Mouse (Mus musculus) myocyte (in vitro differentiated cells): Measurements from ENCODE around the gene Harbi1. TPM values are rescaled to one million over a fixed set of nuclear protein-coding genes. Genes with fewer than 3 reads are reported as not detected.

Source experiments
- H3K27me3 ChIP-seq: one replicate; pipeline ENCODE4 v1.6.1; 2011; ENCODE audit not compliant: control insufficient read depth, insufficient read depth, insufficient read length
- H3K36me3 ChIP-seq: one replicate; pipeline ENCODE4 v1.6.1; 2011; ENCODE audit not compliant: control insufficient read depth, insufficient read depth
- H3K4me2 ChIP-seq: one replicate; pipeline ENCODE4 v1.6.1; 2011; ENCODE audit warnings: low read depth, control low read depth
- H3K4me3 ChIP-seq: one replicate; pipeline ENCODE4 v1.5.1; 2011; ENCODE audit warnings: mild to moderate bottlenecking, control low read depth, moderate library complexity
- H3K79me2 ChIP-seq: one replicate; pipeline ENCODE4 v1.6.1; 2011; ENCODE audit not compliant: control insufficient read depth, insufficient read depth
- H3ac ChIP-seq: one replicate; pipeline ENCODE4 v1.6.1; 2011; ENCODE audit not compliant: control insufficient read depth, insufficient read length
- CEBPB ChIP-seq: IDR thresholded peaks from 2 replicates; pipeline ENCODE4 v1.6.1; 2011; ENCODE audit warnings: mild to moderate bottlenecking, moderate library complexity; ENCODE audit not compliant: poor library complexity, insufficient read depth, severe bottlenecking
- E2F4 ChIP-seq: IDR thresholded peaks from one replicate; pipeline ENCODE4 v1.6.1; 2011; ENCODE audit warnings: mild to moderate bottlenecking, control low read depth, moderate library complexity; ENCODE audit not compliant: insufficient read depth
- MAX ChIP-seq: IDR thresholded peaks from one replicate; pipeline ENCODE4 v1.6.1; 2011; ENCODE audit warnings: low read depth, mild to moderate bottlenecking, control low read depth
- MYOD1 ChIP-seq, 3 experiments: IDR thresholded peaks; one replicate each; pipeline ENCODE4 v1.6.1; 2011; ENCODE audit warnings: control low read depth in 2 of 3, low read depth in 2 of 3, mild to moderate bottlenecking in 2 of 3, moderate library complexity in 1 of 3; ENCODE audit not compliant: insufficient read length in 2 of 3, control insufficient read depth in 1 of 3
- MYOG ChIP-seq, 3 experiments: IDR thresholded peaks; one replicate each; pipeline ENCODE4 v1.6.1; 2011; ENCODE audit warnings: control low read depth in 2 of 3, low read depth in 2 of 3, mild to moderate bottlenecking in 2 of 3; ENCODE audit not compliant: insufficient read length in 2 of 3, control insufficient read depth in 1 of 3, insufficient read depth in 1 of 3
- POLR2A ChIP-seq: IDR thresholded peaks from one replicate; pipeline ENCODE4 v1.6.1; 2011; ENCODE audit warnings: low read depth, mild to moderate bottlenecking, control low read depth, moderate library complexity; ENCODE audit not compliant: insufficient read length
- POLR2AphosphoS2 ChIP-seq: IDR thresholded peaks from one replicate; pipeline ENCODE4 v1.6.1; 2011; ENCODE audit warnings: low read depth, control low read depth; ENCODE audit not compliant: insufficient read length
- REST ChIP-seq: IDR thresholded peaks from one replicate; pipeline ENCODE4 v1.6.1; 2011; ENCODE audit warnings: mild to moderate bottlenecking, control low read depth, moderate library complexity; ENCODE audit not compliant: insufficient read depth, insufficient read length
- SRF ChIP-seq: IDR thresholded peaks from one replicate; pipeline ENCODE4 v1.6.1; 2011; ENCODE audit warnings: low read depth; ENCODE audit not compliant: control insufficient read depth, insufficient read length
- TCF12 ChIP-seq: IDR thresholded peaks from one replicate; pipeline ENCODE4 v1.6.1; 2011; ENCODE audit warnings: mild to moderate bottlenecking, control low read depth; ENCODE audit not compliant: poor library complexity, insufficient read depth, severe bottlenecking
- TCF3 ChIP-seq: IDR thresholded peaks from one replicate; pipeline ENCODE4 v1.6.1; 2011; ENCODE audit warnings: low read depth, control low read depth; ENCODE audit not compliant: insufficient read length
- USF1 ChIP-seq: IDR thresholded peaks from one replicate; pipeline ENCODE4 v1.6.1; 2011; ENCODE audit warnings: low read depth, mild to moderate bottlenecking, control low read depth, moderate library complexity
- polyA plus RNA-seq: library from polyadenylated mRNA; unstranded; fragments of >200 nt; fragmentation: generic; extraction: Trizol; gene quantifications from one replicate; pipeline ENCODE4 v1.2.1, GENCODE M21; 2012; ENCODE audit warnings: missing spikeins

The Harbi1 gene
- polyA plus RNA-seq, 1 experiment = 5.1 TPM

DNA sequence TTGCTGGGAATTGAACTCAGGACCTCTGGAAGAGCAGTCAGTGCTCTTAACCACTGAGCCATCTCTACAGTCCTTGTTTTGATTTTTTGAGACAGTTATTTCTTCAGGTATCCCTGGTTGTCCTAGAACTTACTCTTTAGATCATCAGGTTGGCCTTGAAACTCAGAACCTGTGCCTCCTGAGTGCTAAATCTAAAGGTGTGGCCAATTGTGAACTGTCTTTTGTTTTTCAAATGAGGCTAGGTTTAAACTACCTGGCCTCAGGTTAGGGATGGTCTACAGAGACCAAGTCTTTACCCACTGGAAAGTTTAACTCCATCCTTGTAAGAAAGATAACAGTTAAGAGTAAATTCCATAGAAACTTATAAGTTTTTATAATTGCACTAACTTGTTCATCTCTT, 4.2 kb upstream of the Harbi1 start:
- Histone ChIP-seq H3K36me3 (no peaks in the 10 kb centered on the region), H3ac (no peak overlapping the region), H3K79me2 (peaks cover 16% of the 10 kb centered on the region), H3K4me2 (no peak overlapping the region), H3K4me3 (no peak overlapping the region), H3K27me3 (no peaks in the 10 kb centered on the region)
- no peak for TF ChIP-seq MYOD1 (IDR thresholded peaks at IDR 0.05; ENCODE audit: control insufficient read depth in 1 of 3, insufficient read length in 2 of 3, low read depth in 2 of 3)
- TF ChIP-seq REST = no peak
- TF ChIP-seq E2F4 = no peak
- TF ChIP-seq SRF = no peak
- no peak for TF ChIP-seq POLR2A
- TF ChIP-seq MYOG (IDR thresholded peaks at IDR 0.05; ENCODE audit: control insufficient read depth in 1 of 3, insufficient read depth in 1 of 3, insufficient read length in 2 of 3, low read depth in 2 of 3) = no peak
- no peak for TF ChIP-seq MAX
- TF ChIP-seq TCF3 = no peak

DNA sequence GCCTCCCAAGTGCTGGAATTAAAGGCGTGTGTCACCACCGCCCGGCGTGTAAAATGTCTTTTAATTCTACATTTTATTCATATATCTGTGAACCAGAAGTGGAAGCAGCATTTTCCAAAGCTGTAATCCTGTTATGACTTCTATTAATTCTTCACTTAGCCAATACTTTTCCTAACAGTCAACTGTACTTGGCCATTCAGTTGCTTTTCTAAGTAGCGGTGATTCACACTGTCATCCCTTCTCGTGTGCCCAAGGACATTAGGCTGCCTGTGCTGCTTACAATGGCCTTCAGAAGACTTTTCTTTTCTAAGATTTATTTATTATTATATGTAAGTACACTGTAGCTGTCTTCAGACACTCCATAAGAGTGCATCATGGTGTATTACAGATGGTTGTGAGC, 2.3 kb upstream of the Harbi1 start:
- Histone ChIP-seq H3K4me2 (no peak overlapping the region), H3K36me3 (no peaks in the 10 kb centered on the region), H3K27me3 (no peaks in the 10 kb centered on the region), H3K79me2 (peaks cover 16% of the 10 kb centered on the region), H3ac (no peak overlapping the region), H3K4me3 (no peak overlapping the region)
- TF ChIP-seq CEBPB = no peak
- no peak for TF ChIP-seq POLR2A
- TF ChIP-seq MYOG (IDR thresholded peaks at IDR 0.05; ENCODE audit: control insufficient read depth in 1 of 3, insufficient read depth in 1 of 3, insufficient read length in 2 of 3, low read depth in 2 of 3) = no peak
- TF ChIP-seq E2F4 = no peak
- TF ChIP-seq MYOD1 (IDR thresholded peaks at IDR 0.05; ENCODE audit: control insufficient read depth in 1 of 3, insufficient read length in 2 of 3, low read depth in 2 of 3) = no peak
- TF ChIP-seq POLR2AphosphoS2 = no peak
- TF ChIP-seq USF1 = no peak
- TF ChIP-seq REST = no peak
- TF ChIP-seq SRF = no peak
- no peak for TF ChIP-seq TCF3
- TF ChIP-seq MAX = no peak
- no peak for TF ChIP-seq TCF12

DNA sequence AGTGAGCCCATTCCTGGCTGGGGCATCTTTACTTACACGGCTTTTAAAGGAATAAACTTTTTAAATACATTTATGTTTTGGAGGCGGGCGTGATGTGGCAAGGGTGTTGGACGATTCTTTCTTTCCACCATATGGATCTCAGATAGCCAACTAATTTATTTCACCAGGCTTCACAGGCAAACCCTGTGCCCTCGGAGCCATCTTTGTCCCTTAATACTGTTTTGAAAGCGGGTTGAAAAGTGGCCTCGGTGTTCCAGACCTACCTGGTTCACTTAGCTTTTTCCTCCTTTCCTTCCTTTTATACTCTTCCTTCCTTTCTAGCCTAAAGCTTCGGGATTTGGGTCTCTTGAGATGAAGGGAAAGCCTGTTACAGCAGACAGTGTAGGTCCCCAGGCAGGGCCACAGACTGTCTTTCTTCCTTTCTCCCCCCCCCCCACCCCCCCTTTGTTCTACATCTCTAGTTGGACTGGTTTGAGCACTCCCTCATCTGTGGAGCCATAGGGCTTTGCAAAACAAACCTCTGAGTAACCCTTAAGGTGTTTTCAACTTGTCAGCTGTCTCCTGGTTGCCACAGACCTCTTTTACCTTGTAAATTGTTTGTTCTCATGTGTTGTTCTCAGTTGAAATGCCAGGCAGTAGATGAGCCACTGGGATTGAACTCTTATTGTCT, 739 bp downstream of the Harbi1 start:
- peak overlapping the region; percentile 95 for H3K4me3 ChIP-seq
- TF ChIP-seq SRF = no peak
- no peak for TF ChIP-seq CEBPB
- TF ChIP-seq MYOD1 (IDR thresholded peaks at IDR 0.05; ENCODE audit: control insufficient read depth in 1 of 3, insufficient read length in 2 of 3, low read depth in 2 of 3) = no peak
- TF ChIP-seq USF1 = no peak
- TF ChIP-seq TCF12 = no peak
- TF ChIP-seq E2F4 = no peak
- no peak for TF ChIP-seq POLR2AphosphoS2
- no peak for TF ChIP-seq MYOG (IDR thresholded peaks at IDR 0.05; ENCODE audit: control insufficient read depth in 1 of 3, insufficient read depth in 1 of 3, insufficient read length in 2 of 3, low read depth in 2 of 3)
- TF ChIP-seq MAX = no peak
- no peak for TF ChIP-seq REST
- no peak for TF ChIP-seq POLR2A
- no peak for TF ChIP-seq TCF3
- peak overlapping the region; percentile 23 for H3ac ChIP-seq
- no peaks in the 10 kb centered on the region for H3K27me3 ChIP-seq
- H3K4me2 ChIP-seq = peak overlapping the region; percentile 90
- no peaks in the 10 kb centered on the region for H3K36me3 ChIP-seq
- peaks cover 16% of the 10 kb centered on the region for H3K79me2 ChIP-seq

DNA sequence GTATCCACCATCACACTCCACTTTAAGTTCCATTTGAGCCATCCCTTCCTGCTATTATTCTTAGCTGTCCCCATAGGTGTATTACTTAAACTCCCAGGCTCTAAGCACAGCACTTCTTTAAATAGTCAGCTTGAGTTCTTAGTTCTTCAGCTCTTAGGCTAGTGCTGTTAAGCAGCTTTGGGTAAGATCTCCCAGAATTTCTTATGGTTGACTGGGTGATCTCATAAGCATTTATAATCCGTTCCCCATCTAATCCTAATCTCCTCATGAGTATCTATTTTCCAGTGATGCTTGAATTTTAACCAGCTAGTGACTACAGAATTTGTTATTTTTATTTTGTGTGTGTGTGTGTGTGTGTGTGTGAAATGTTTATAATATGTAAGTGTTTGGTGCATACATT, 4.3 kb downstream of the Harbi1 start:
- Histone ChIP-seq H3ac (no peak overlapping the region), H3K4me3 (no peak overlapping the region), H3K36me3 (no peaks in the 10 kb centered on the region), H3K27me3 (no peaks in the 10 kb centered on the region), H3K4me2 (no peak overlapping the region), H3K79me2 (peaks cover 3% of the 10 kb centered on the region)
- TF ChIP-seq CEBPB (no peak), REST (no peak), TCF3 (no peak), E2F4 (no peak), USF1 (no peak), POLR2AphosphoS2 (no peak), POLR2A (no peak), SRF (no peak), MYOD1 (IDR thresholded peaks at IDR 0.05; ENCODE audit: control insufficient read depth in 1 of 3, insufficient read length in 2 of 3, low read depth in 2 of 3) (no peak), MAX (no peak), TCF12 (no peak), MYOG (IDR thresholded peaks at IDR 0.05; ENCODE audit: control insufficient read depth in 1 of 3, insufficient read depth in 1 of 3, insufficient read length in 2 of 3, low read depth in 2 of 3) (no peak)
